Mouse (Mus musculus) frontal cortex, postnatal 36 days (tissue): Measurements from ENCODE around the gene Gys2.

Experiments used
- DNase-seq, 2 experiments: peaks; one replicate each; pipeline ENCODE4 v3.0.0; 2022; ENCODE audit warnings: low spot score in 2 of 2

The Gys2 gene

GRCm38 (mm10) chr6:142377081-142377480 is 95.8 kb downstream of the Gys2 start:
- no peak for DNase-seq
